Mouse (Mus musculus) embryo, embryonic 9.5 days (tissue): Measurements from ENCODE around the gene Trim12a.
"Not testable (repeated sequence)": the region's sequence is repeated elsewhere in the genome, so short reads cannot be mapped to it uniquely, and the experiment has no call there.

ENCODE experiments used
- DNase-seq: peaks from one replicate; pipeline ENCODE4 v3.0.0-alpha.2; 2017; ENCODE audit errors: extremely low spot score

The Trim12a gene

GRCm38 (mm10) chr7:104315369-104316080 is at the start of gene Trim12a:
TSS of gene Trim12a (minus strand) at chr7:104315466.
- not testable (repeated sequence) for DNase-seq

GRCm38 (mm10) chr7:104353600-104353967 is 38.3 kb upstream of the Trim12a start:
- DNase-seq: no peak

GRCm38 (mm10) chr7:104352717-104353599 is 37.7 kb upstream of the Trim12a start, which contains the start of gene Trim12c:
TSS of gene Trim12c (minus strand) at chr7:104353362.
- DNase-seq: peak; percentile 70

- DNase-seq: not testable (repeated sequence)
These were observed 32.8 kb upstream of the Trim12a start for GRCm38 (mm10) chr7:104348043-104348442.

GRCm38 (mm10) chr7:104340744-104341143 is 25.5 kb upstream of the Trim12a start:
- DNase-seq: not testable (repeated sequence)

GRCm38 (mm10) chr7:104335547-104335946 is 20.3 kb upstream of the Trim12a start:
- DNase-seq: not testable (repeated sequence)

GRCm38 (mm10) chr7:104329171-104329570 is 13.9 kb upstream of the Trim12a start, which contains the start of gene Trim34b:
TSS of gene Trim34b (plus strand) at chr7:104329471.
- not testable (repeated sequence) for DNase-seq

GRCm38 (mm10) chr7:104322028-104322427 is 6.8 kb upstream of the Trim12a start:
- DNase-seq: no peak

GRCm38 (mm10) chr7:104314796-104315353 is 391 bp downstream of the Trim12a start:
- DNase-seq: peak; percentile 20

- DNase-seq: no peak
These were observed 23.4 kb downstream of the Trim12a start for GRCm38 (mm10) chr7:104291638-104292400.

GRCm38 (mm10) chr7:104290641-104291040 is 24.6 kb downstream of the Trim12a start:
- no peak for DNase-seq

GRCm38 (mm10) chr7:104287576-104288443 is 27.5 kb downstream of the Trim12a start, which contains the start of gene Trim5:
TSS of gene Trim5 (minus strand) at chr7:104288094.
- DNase-seq: not testable (repeated sequence)

GRCm38 (mm10) chr7:104279361-104279760 is 35.9 kb downstream of the Trim12a start:
- not testable (repeated sequence) for DNase-seq

- not testable (repeated sequence) for DNase-seq
These were observed 49.9 kb downstream of the Trim12a start for GRCm38 (mm10) chr7:104265335-104265734.

- DNase-seq: not testable (repeated sequence)
These were observed 54.9 kb downstream of the Trim12a start for GRCm38 (mm10) chr7:104260380-104260779.
